Mouse (Mus musculus) small intestine, adult 2 months (tissue): ENCODE data around the gene Itgb1. TPM values are rescaled to one million over a fixed set of nuclear protein-coding genes. Genes with fewer than 3 reads are reported as not detected.

Source experiments
- H3K27ac ChIP-seq: fragments of 200-500 bp; 2 replicates; pipeline ENCODE4 v1.5.1; 2012; ENCODE audit warnings: low read depth, low read length, control low read depth, inconsistent platforms; ENCODE audit not compliant: insufficient read depth
- H3K27me3 ChIP-seq: fragments of 200-500 bp; 2 replicates; pipeline ENCODE4 v1.6.1; 2012; ENCODE audit warnings: mild to moderate bottlenecking, moderate library complexity, low read length, inconsistent platforms; ENCODE audit not compliant: control insufficient read depth, insufficient read depth
- H3K36me3 ChIP-seq: fragments of 200-500 bp; 2 replicates; pipeline ENCODE4 v1.6.1; 2012; ENCODE audit warnings: mild to moderate bottlenecking, low read length, control low read depth, inconsistent platforms; ENCODE audit not compliant: control insufficient read depth, insufficient read depth
- H3K4me1 ChIP-seq: fragments of 200-500 bp; 2 replicates; pipeline ENCODE4 v1.6.1; 2012; ENCODE audit warnings: low read length, inconsistent platforms, mixed read lengths; ENCODE audit not compliant: control insufficient read depth, insufficient read depth, insufficient read length
- H3K4me3 ChIP-seq: fragments of 200-500 bp; 2 replicates; pipeline ENCODE4 v1.5.1; 2012; ENCODE audit warnings: low read depth, mild to moderate bottlenecking, control low read depth, inconsistent platforms, low read length, moderate library complexity
- CTCF ChIP-seq: fragments of 200-500 bp; IDR thresholded peaks from 2 replicates; pipeline ENCODE4 v1.5.1; 2012; ENCODE audit warnings: low read depth, mild to moderate bottlenecking, control low read depth, inconsistent platforms, low read length, moderate library complexity, mixed read lengths; ENCODE audit not compliant: insufficient replicate concordance, insufficient read length; ENCODE audit errors: extremely low read depth
- POLR2A ChIP-seq: fragments of 200-500 bp; IDR thresholded peaks from 2 replicates; pipeline ENCODE4 v1.6.1; 2012; ENCODE audit warnings: low read depth, mild to moderate bottlenecking, control low read depth, inconsistent platforms, low read length, moderate library complexity
- WGBS: fragments of 180-500 bp; shearing (Covaris S2); methylation state at CpG from one replicate; pipeline ENCODE4 v1.1.7; 2018; 5-methylcytosine and 5-hydroxymethylcytosine counted together
- polyA plus RNA-seq: library from polyadenylated mRNA; depleted of rRNA; stranded (reverse); fragments of >200 nt; gene quantifications from 2 replicates; pipeline ENCODE4 v1.2.3, GENCODE M21; 2012; rRNA removed

Gene Itgb1
- polyA plus RNA-seq, 1 experiment, result 17.8 TPM

GRCm38 (mm10) chr8:128735692-128736091, 50.2 kb downstream of the Itgb1 start:
- H3K27ac ChIP-seq, result no peak overlapping the region
- WGBS, result 95% methylated on average over 3 of the region's 3 CpGs
- TF ChIP-seq CTCF (no peak), POLR2A (no peak)
- H3K4me3 ChIP-seq, result no peak overlapping the region
- H3K4me1 ChIP-seq, result no peaks in the 10 kb centered on the region
- H3K27me3 ChIP-seq, result no peaks in the 10 kb centered on the region
- peaks cover 31% of the 10 kb centered on the region for H3K36me3 ChIP-seq

Other genes with a start within 250 kb of the Itgb1 start
- not detected in 2 replicates for gene Gm3952, start 113.0 kb downstream of the Itgb1 start, polyA plus RNA-seq